Mouse (Mus musculus) liver, adult 2 months (tissue): ENCODE results near the gene Smurf2. TPM values are rescaled to one million over a fixed set of nuclear protein-coding genes. Genes with fewer than 3 reads are reported as not detected.
"Not testable (repeated sequence)": the region's sequence is repeated elsewhere in the genome, so short reads cannot be mapped to it uniquely, and the experiment has no call there.

Source experiments
- DNase-seq: peaks from one replicate; pipeline ENCODE4 v3.0.0-alpha.2; 2011; ENCODE audit warnings: low read depth, low spot score; ENCODE audit errors: extremely low read depth
- H3K27ac ChIP-seq: fragments of 200-500 bp; replicated peaks from 2 replicates; pipeline ENCODE4 v1.5.1; 2012; ENCODE audit warnings: low read depth, mild to moderate bottlenecking, control low read depth, inconsistent platforms, low read length; ENCODE audit not compliant: insufficient read depth
- H3K27me3 ChIP-seq: fragments of 200-500 bp; 2 replicates; pipeline ENCODE4 v1.6.1; 2012; ENCODE audit warnings: mild to moderate bottlenecking, moderate library complexity, low read length, inconsistent platforms; ENCODE audit not compliant: control insufficient read depth, insufficient read depth
- H3K36me3 ChIP-seq: fragments of 200-500 bp; 2 replicates; pipeline ENCODE4 v1.6.1; 2012; ENCODE audit warnings: low read length, inconsistent platforms; ENCODE audit not compliant: control insufficient read depth, insufficient read depth
- H3K4me1 ChIP-seq: fragments of 200-500 bp; 2 replicates; pipeline ENCODE4 v1.6.1; 2011; ENCODE audit warnings: low read length; ENCODE audit not compliant: control insufficient read depth, insufficient read depth
- H3K4me3 ChIP-seq: fragments of 200-500 bp; 2 replicates; pipeline ENCODE4 v1.5.1; 2011; ENCODE audit warnings: low read depth, mild to moderate bottlenecking, control low read depth, low read length, moderate library complexity; ENCODE audit not compliant: insufficient read depth
- H3K79me2 ChIP-seq: fragments of 200-500 bp; 2 replicates; pipeline ENCODE4 v1.6.1; 2012; ENCODE audit warnings: inconsistent platforms, mild to moderate bottlenecking, low read length, moderate library complexity; ENCODE audit not compliant: control insufficient read depth, insufficient read depth
- H3K9ac ChIP-seq: fragments of 200-500 bp; 2 replicates; pipeline ENCODE4 v1.6.1; 2012; ENCODE audit warnings: low read depth, mild to moderate bottlenecking, control low read depth, inconsistent platforms, low read length
- CTCF ChIP-seq: fragments of 200-500 bp; IDR thresholded peaks from 2 replicates; pipeline ENCODE4 v1.5.1; 2011; ENCODE audit warnings: low read depth, low read length, control low read depth
- POLR2A ChIP-seq: fragments of 200-500 bp; IDR thresholded peaks from 2 replicates; pipeline ENCODE4 v1.6.1; 2011; ENCODE audit warnings: low read length, control low read depth; ENCODE audit not compliant: insufficient read depth; ENCODE audit errors: extremely low read depth
- WGBS: fragments of 180-500 bp; shearing (Covaris S2); methylation state at CpG from one replicate; pipeline ENCODE4 v1.1.7; 2018; 5-methylcytosine and 5-hydroxymethylcytosine counted together
- polyA plus RNA-seq: library from polyadenylated mRNA; depleted of rRNA; stranded (reverse); fragments of >200 nt; gene quantifications from 2 replicates; pipeline ENCODE4 v1.2.3, GENCODE M21; 2012
- total RNA-seq: library from RNA; depleted of rRNA; stranded (reverse); fragments of >200 nt; gene quantifications from 2 replicates; pipeline ENCODE4 v1.2.3, GENCODE M21; 2014

Gene Smurf2
- total and polyA plus RNA-seq, 2 experiments: 7.2 to 29.9 TPM

- Histone ChIP-seq H3K4me1 (peaks cover 7% of the 10 kb centered on the region), H3K27ac (peak overlapping the region; percentile 76), H3K4me3 (no peak overlapping the region), H3K36me3 (peaks cover 26% of the 10 kb centered on the region), H3K79me2 (no peaks in the 10 kb centered on the region), H3K27me3 (no peaks in the 10 kb centered on the region), H3K9ac (0 out of 2 replicates have a peak overlapping the region, but pooled peaks have one; percentile 26)
- 24% methylated on average over 7 of the region's 7 CpGs for WGBS
- peak; percentile 87 for DNase-seq
- no peak for TF ChIP-seq POLR2A
- no peak for TF ChIP-seq CTCF
These were observed 107.9 kb downstream of the Smurf2 start for GRCm38 (mm10) chr11:106812410-106813136.

- H3K4me3 ChIP-seq, H3K79me2 ChIP-seq, DNase-seq, H3K9ac ChIP-seq, H3K4me1 ChIP-seq, H3K27ac ChIP-seq, H3K27me3 ChIP-seq: not testable (repeated sequence)
- WGBS: 88% methylated on average over 1 of the region's 1 CpGs
- H3K36me3 ChIP-seq: peaks cover 13% of the 10 kb centered on the region
These were observed 113.1 kb downstream of the Smurf2 start for GRCm38 (mm10) chr11:106807442-106807841.

DNA sequence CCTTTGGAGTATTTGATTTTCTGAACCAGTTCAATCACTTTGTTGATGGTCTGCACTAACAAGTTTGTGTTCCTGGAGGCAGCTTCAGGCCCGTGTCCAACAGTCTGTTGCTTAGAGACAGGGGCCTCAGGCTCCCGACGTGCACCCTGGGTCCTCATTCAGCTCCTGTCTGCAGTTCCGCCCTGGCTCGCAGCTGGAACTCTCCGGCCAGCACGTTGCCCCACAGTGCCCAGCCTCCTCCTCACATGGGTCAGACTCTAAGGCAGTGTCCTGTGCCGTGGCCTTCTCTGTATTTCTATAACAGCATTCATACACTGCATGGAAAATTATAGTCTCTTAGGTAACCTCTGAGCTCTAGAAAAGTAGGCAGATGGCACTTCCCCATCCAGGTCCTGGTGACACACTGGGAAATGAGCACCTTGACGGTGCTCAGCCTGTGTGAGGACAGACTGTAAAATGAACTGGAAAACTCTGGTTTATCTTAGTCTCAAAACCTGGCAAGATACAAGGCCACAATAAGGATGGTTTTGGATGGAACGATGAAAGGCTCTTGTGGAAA is 118.4 kb downstream of the Smurf2 start:
- TF ChIP-seq CTCF: no peak
- no peak for TF ChIP-seq POLR2A
- no peak for DNase-seq
- Histone ChIP-seq H3K4me3 (no peak overlapping the region), H3K36me3 (peaks cover 25% of the 10 kb centered on the region), H3K79me2 (no peaks in the 10 kb centered on the region), H3K27ac (no peak overlapping the region), H3K27me3 (no peaks in the 10 kb centered on the region), H3K4me1 (no peaks in the 10 kb centered on the region), H3K9ac (no peak overlapping the region)
- WGBS: 91% methylated on average over 10 of the region's 10 CpGs

- Histone ChIP-seq H3K27me3 (no peaks in the 10 kb centered on the region), H3K4me3 (no peak overlapping the region), H3K79me2 (no peaks in the 10 kb centered on the region), H3K36me3 (peaks cover 20% of the 10 kb centered on the region), H3K4me1 (no peaks in the 10 kb centered on the region; the same call in 1 of the 2 replicates), H3K27ac (no peak overlapping the region), H3K9ac (no peak overlapping the region)
- 79% methylated on average over 9 of the region's 9 CpGs for WGBS
- TF ChIP-seq CTCF (no peak), POLR2A (no peak)
- no peak for DNase-seq
These were observed 124.8 kb downstream of the Smurf2 start for GRCm38 (mm10) chr11:106795679-106796078.

DNA sequence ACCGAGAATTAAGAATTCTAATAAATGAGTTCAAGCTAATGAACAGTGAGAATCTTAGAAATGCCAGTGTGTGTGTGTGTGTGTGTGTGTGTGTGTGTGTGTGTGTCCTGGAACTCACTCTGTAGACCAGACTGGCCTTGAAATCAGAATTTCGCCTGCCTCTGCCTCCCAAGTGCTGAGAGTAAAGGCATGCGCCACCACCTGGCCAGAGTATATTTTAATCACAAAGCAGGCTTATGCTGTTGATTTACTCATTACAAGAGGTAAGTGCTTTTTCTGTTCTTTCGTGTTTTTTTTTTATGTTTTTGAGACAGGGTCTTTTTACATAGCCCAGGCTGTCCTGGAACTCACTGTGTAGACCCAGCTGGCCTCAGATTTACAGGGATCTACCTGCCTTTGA is 126.7 kb downstream of the Smurf2 start:
- Histone ChIP-seq H3K79me2 (no peaks in the 10 kb centered on the region), H3K4me1 (no peaks in the 10 kb centered on the region; the same call in 1 of the 2 replicates), H3K4me3 (no peak overlapping the region), H3K27me3 (no peaks in the 10 kb centered on the region), H3K9ac (no peak overlapping the region), H3K36me3 (peaks cover 9% of the 10 kb centered on the region), H3K27ac (no peak overlapping the region)
- DNase-seq: no peak
- 83% methylated on average over 4 of the region's 4 CpGs for WGBS
- no peak for TF ChIP-seq POLR2A
- TF ChIP-seq CTCF: peak; percentile 25; the same call in 1 of the 2 replicates

DNA sequence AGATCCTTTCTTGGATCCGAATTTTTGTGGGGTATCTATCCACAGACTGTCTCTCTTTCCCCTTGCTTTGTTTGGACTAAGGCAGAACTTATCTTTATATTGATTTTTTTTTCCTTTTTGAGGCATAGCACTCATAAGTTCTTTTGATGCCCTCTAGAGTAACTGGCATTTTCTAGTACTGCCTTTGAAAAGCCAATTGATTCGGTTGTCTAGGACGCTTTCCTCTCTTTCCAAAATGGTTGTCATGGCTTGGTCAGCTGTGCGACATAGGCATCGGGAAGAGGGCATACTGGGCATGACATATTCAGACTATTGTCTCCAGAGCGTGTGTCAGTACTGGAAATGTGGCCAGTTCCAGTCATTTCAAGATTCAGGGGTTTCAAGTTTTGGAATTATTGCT is 130.9 kb downstream of the Smurf2 start:
- Histone ChIP-seq H3K79me2 (peaks cover 6% of the 10 kb centered on the region; the same call in 1 of the 2 replicates), H3K4me3 (peak overlapping the region; percentile 81), H3K27me3 (no peaks in the 10 kb centered on the region), H3K9ac (peak overlapping the region; percentile 93), H3K36me3 (peaks cover 28% of the 10 kb centered on the region), H3K4me1 (peaks cover 1% of the 10 kb centered on the region; the same call in 1 of the 2 replicates), H3K27ac (peak overlapping the region; percentile 98)
- DNase-seq: peak; percentile 52
- WGBS: 0% methylated on average over 6 of the region's 6 CpGs
- TF ChIP-seq CTCF (no peak), POLR2A (no peak)
